Mouse (Mus musculus) CH12.LX (cell line): ENCODE measurements at regions not wholly inside any gene's neighbourhood (a gene's known extent, or its start where the extent isn't known, plus 50 kb on each side); places are given as distances from the start of the nearest gene placed in this dataset.

Experiments used
- DNase-seq: peaks from one replicate; pipeline ENCODE4 v3.0.0-alpha.2; 2013; ENCODE audit errors: extremely low read depth
- H3K27ac ChIP-seq: 2 replicates; pipeline ENCODE4 v1.5.1; 2012; ENCODE audit warnings: low read depth, mild to moderate bottlenecking, control low read depth, moderate library complexity; ENCODE audit not compliant: insufficient read depth
- H3K27me3 ChIP-seq: replicated peaks from 2 replicates; pipeline ENCODE3; 2012; ENCODE audit warnings: inconsistent platforms
- H3K36me3 ChIP-seq, 2 experiments: replicated peaks in 1 of 2; 2 replicates each; pipeline versions ENCODE3 to v1.6.1; 2012; ENCODE audit warnings: inconsistent platforms in 1 of 2, low read length in 1 of 2, mild to moderate bottlenecking in 1 of 2, mixed read lengths in 1 of 2, moderate library complexity in 1 of 2; ENCODE audit not compliant: control insufficient read depth in 1 of 2, insufficient read depth in 1 of 2
- H3K4me1 ChIP-seq, 2 experiments: 2 replicates each; pipeline ENCODE4 v1.6.1; 2012; ENCODE audit warnings: inconsistent platforms in 1 of 2, moderate library complexity in 1 of 2; ENCODE audit not compliant: insufficient read depth in 2 of 2, control insufficient read depth in 1 of 2
- H3K4me2 ChIP-seq: 2 replicates; pipeline ENCODE4 v1.6.1; 2012; ENCODE audit warnings: low read depth, mild to moderate bottlenecking, control low read depth; ENCODE audit not compliant: poor library complexity, insufficient read depth, severe bottlenecking
- H3K4me3 ChIP-seq, 3 experiments: fragments of 150-350 bp in 1 of 3; sonication (generic) in 1 of 3; replicated peaks in 1 of 3; 2 replicates each; pipeline versions ENCODE3 to v1.5.1; 2011 to 2012; ENCODE audit warnings: low read depth in 2 of 3, low read length in 2 of 3, mild to moderate bottlenecking in 2 of 3, moderate library complexity in 2 of 3, control low read depth in 1 of 3, improper control_type of control experiment in 1 of 3, inconsistent platforms in 1 of 3, mixed read lengths in 1 of 3; ENCODE audit not compliant: poor library complexity in 1 of 3
- H3K79me2 ChIP-seq: replicated peaks from 2 replicates; pipeline ENCODE4 v1.6.1; 2012; ENCODE audit warnings: mild to moderate bottlenecking, moderate library complexity; ENCODE audit not compliant: control insufficient read depth, poor library complexity, insufficient read depth, severe bottlenecking; ENCODE audit errors: extremely low read depth
- H3K9ac ChIP-seq: 2 replicates; pipeline ENCODE4 v1.6.1; 2012; ENCODE audit warnings: low read depth, mild to moderate bottlenecking, control low read depth, moderate library complexity; ENCODE audit not compliant: insufficient read depth
- H3K9me3 ChIP-seq: replicated peaks from 2 replicates; pipeline ENCODE3; 2012; ENCODE audit warnings: low read length, inconsistent platforms, mixed read lengths
- CTCF ChIP-seq, 2 experiments: IDR thresholded peaks in 1 of 2; conservative IDR thresholded peaks in 1 of 2; 2 replicates each; pipeline ENCODE4 v1.5.1; 2011 to 2012; ENCODE audit warnings: low read depth in 2 of 2, low read length in 2 of 2, improper control_type of control experiment in 1 of 2, inconsistent platforms in 1 of 2, mild to moderate bottlenecking in 1 of 2, moderate library complexity in 1 of 2
- ETS1 ChIP-seq: conservative IDR thresholded peaks from 2 replicates; pipeline ENCODE4 v1.6.1; 2012; ENCODE audit warnings: low read depth, mild to moderate bottlenecking, inconsistent platforms, low read length, improper control_type of control experiment, moderate library complexity
- HCFC1 ChIP-seq: IDR thresholded peaks from 2 replicates; pipeline ENCODE4 v1.6.1; 2012; ENCODE audit warnings: low read depth, mild to moderate bottlenecking, inconsistent platforms, low read length, improper control_type of control experiment
- KAT2A ChIP-seq: IDR thresholded peaks from 2 replicates; pipeline ENCODE4 v1.6.1; 2012; ENCODE audit warnings: low read length, improper control_type of control experiment, inconsistent platforms; ENCODE audit not compliant: insufficient replicate concordance
- MAX ChIP-seq: IDR thresholded peaks from 2 replicates; pipeline ENCODE4 v1.6.1; 2011; ENCODE audit warnings: low read length, improper control_type of control experiment
- MAZ ChIP-seq: IDR thresholded peaks from 2 replicates; pipeline ENCODE4 v1.6.1; 2012; ENCODE audit warnings: low read depth, mild to moderate bottlenecking, inconsistent platforms, low read length, improper control_type of control experiment, moderate library complexity
- MXI1 ChIP-seq: IDR thresholded peaks from 2 replicates; pipeline ENCODE4 v1.6.1; 2011; ENCODE audit warnings: mild to moderate bottlenecking, low read depth, low read length, improper control_type of control experiment
- POLR2AphosphoS2 ChIP-seq: IDR thresholded peaks from 2 replicates; pipeline ENCODE4 v1.6.1; 2011; ENCODE audit warnings: low read depth, low read length, improper control_type of control experiment
- RAD21 ChIP-seq: IDR thresholded peaks from 2 replicates; pipeline ENCODE4 v1.6.1; 2011; ENCODE audit warnings: low read depth, mild to moderate bottlenecking, low read length, improper control_type of control experiment, moderate library complexity
- SMC3 ChIP-seq: IDR thresholded peaks from 2 replicates; pipeline ENCODE4 v1.6.1; 2011; ENCODE audit warnings: low read depth, low read length, improper control_type of control experiment
- TBP ChIP-seq: conservative IDR thresholded peaks from 2 replicates; pipeline ENCODE4 v1.6.1; 2011; ENCODE audit warnings: low read depth, low read length, improper control_type of control experiment
- TCF12 ChIP-seq: IDR thresholded peaks from 2 replicates; pipeline ENCODE4 v1.6.1; 2014; ENCODE audit warnings: low read depth, mild to moderate bottlenecking, inconsistent platforms, low read length, improper control_type of control experiment
- ZC3H11A ChIP-seq: IDR thresholded peaks from 2 replicates; pipeline ENCODE4 v1.6.1; 2012; ENCODE audit warnings: low read depth, mild to moderate bottlenecking, inconsistent platforms, low read length, improper control_type of control experiment
- ZKSCAN1 ChIP-seq: IDR thresholded peaks from 2 replicates; pipeline ENCODE4 v1.6.1; 2012; ENCODE audit warnings: low read depth, inconsistent platforms, low read length, improper control_type of control experiment, borderline replicate concordance
- ZMIZ1 ChIP-seq: IDR thresholded peaks from 2 replicates; pipeline ENCODE4 v1.6.1; 2012; ENCODE audit warnings: low read depth, mild to moderate bottlenecking, inconsistent platforms, low read length, improper control_type of control experiment
- ZNF384 ChIP-seq: IDR thresholded peaks from 2 replicates; pipeline ENCODE4 v1.6.1; 2012; ENCODE audit warnings: low read depth, low read length, improper control_type of control experiment, inconsistent platforms
- dilution Hi-C: fragments of 300-500 bp; cut with MboI; formaldehyde crosslinking; loops from 2 replicates; pipeline ENCODE4 v1.14.3; 2020; ENCODE audit warnings: low sequenced_read_pairs; ENCODE audit not compliant: extremely low pct_unique_long_range_greater_than_20kb, extremely low pct_ligation_motif_present
- in situ Hi-C: fragments of 300-500 bp; cut with MboI; formaldehyde crosslinking; loops from 3 replicates; pipeline ENCODE4 v1.14.3; 2019; ENCODE audit warnings: low sequenced_read_pairs, low pct_ligation_motif_present, low pct_unique_long_range_greater_than_20kb, mixed read lengths

DNA sequence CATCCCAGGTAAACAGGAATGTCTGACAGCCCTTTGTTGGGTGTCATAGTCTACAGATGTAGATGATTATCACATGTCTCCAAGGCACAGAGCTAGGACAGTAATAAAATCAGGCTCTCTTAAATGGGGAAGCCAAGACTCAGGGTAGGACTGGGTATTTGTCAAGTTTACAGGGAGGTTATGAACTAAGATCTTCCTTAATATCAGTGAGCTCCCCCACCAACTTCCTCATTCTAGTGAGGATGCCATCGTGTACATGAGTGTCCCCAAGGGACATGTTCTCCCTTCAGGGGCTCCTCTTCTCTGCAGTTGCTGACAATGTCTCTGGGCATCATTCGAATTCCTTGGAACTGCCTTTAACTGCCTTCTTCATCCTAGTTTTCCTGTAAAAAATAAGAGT is 301.7 kb downstream of the H2al1j start:
- H3K9me3 ChIP-seq = peaks cover 4% of the 10 kb centered on the region
- TF ChIP-seq ZMIZ1 (no peak), POLR2AphosphoS2 (no peak), HCFC1 (no peak), ETS1 (no peak), MAX (no peak), TBP (no peak), ZKSCAN1 (no peak), MXI1 (no peak), KAT2A (no peak), MAZ (no peak)
- peaks cover 14 to 25% of the 10 kb centered on the region in 2 experiments; a peak in 3 of 4 replicates for H3K4me1 ChIP-seq
- dilution Hi-C loops (no loop called here), in situ Hi-C loops (loop anchor here (25.0 kb wide), 2 partner anchors 383 to 633 kb away; no protein-coding TSS in a partner anchor)
- no peak overlapping the region for H3K4me2 ChIP-seq
- no peaks in the 10 kb centered on the region for H3K36me3 ChIP-seq
- H3K27me3 ChIP-seq = no peaks in the 10 kb centered on the region
- no peak overlapping the region for H3K27ac ChIP-seq
- H3K4me3 ChIP-seq = no peak overlapping the region
- no peak overlapping the region for H3K9ac ChIP-seq
- no peaks in the 10 kb centered on the region for H3K79me2 ChIP-seq
- peak; percentile 12 for DNase-seq

DNA sequence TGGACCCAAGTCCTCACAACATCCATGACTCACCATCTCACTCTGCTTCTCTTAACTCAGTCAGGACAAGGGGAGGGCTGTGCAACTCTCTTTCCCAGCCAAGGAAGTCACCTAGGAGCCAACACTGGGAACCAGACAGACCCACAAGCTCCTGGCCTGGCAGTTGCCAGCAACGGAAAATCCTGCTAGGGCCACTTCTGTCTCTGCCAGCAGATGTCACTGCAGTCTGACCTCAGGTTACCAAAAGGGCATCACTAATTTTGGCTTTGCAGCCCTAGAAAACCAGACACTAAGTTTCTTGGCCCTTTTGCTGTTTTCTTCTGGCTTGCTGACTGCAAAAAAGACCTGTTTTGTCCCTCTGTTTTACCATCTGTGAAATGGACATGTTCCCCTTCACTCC is 302.3 kb downstream of the H2al1j start:
- H3K27ac ChIP-seq = no peak overlapping the region
- in situ Hi-C loops (loop anchor here (25.0 kb wide), 2 partner anchors 382 to 632 kb away; no protein-coding TSS in a partner anchor), dilution Hi-C loops (no loop called here)
- no peak overlapping the region for H3K9ac ChIP-seq
- H3K4me1 ChIP-seq = peaks cover 14 to 25% of the 10 kb centered on the region in 2 experiments; a peak in 3 of 4 replicates
- peak; percentile 65 for DNase-seq
- TF ChIP-seq TCF12 = no peak
- TF ChIP-seq RAD21 = peak; percentile 92
- peak; percentile 86 for TF ChIP-seq SMC3
- peak; percentile 21 to 74; a peak in 3 of 4 replicates for TF ChIP-seq CTCF (conservative IDR thresholded peaks at IDR 0.05 in 1 of 2, IDR thresholded peaks at IDR 0.05 in 1 of 2; ENCODE audit: low read depth in 2 of 2, low read length in 2 of 2)
- peak; percentile 84 for TF ChIP-seq ZC3H11A
- no peak for TF ChIP-seq ZNF384
- no peak for TF ChIP-seq POLR2AphosphoS2
- peaks cover 4% of the 10 kb centered on the region for H3K9me3 ChIP-seq
- H3K4me2 ChIP-seq = no peak overlapping the region
- no peaks in the 10 kb centered on the region for H3K36me3 ChIP-seq
- no peaks in the 10 kb centered on the region for H3K27me3 ChIP-seq
- no peak overlapping the region for H3K4me3 ChIP-seq
- H3K79me2 ChIP-seq = no peaks in the 10 kb centered on the region
